Mouse (Mus musculus) heart, adult 2 months (tissue): ENCODE measurements at regions not wholly inside any gene's neighbourhood (a gene's known extent, or its start where the extent isn't known, plus 50 kb on each side); places are given as distances from the start of the nearest gene placed in this dataset.

Experiments used
- CTCF ChIP-seq: fragments of 200-600 bp; IDR thresholded peaks from 2 replicates; pipeline ENCODE4 v1.8.1; 2022; ENCODE audit warnings: antibody characterized with exemption, mild to moderate bottlenecking, moderate library complexity
- POLR2A ChIP-seq: fragments of 200-500 bp; IDR thresholded peaks from 2 replicates; pipeline ENCODE4 v1.6.1; 2011; ENCODE audit warnings: mild to moderate bottlenecking, low read depth, low read length, control low read depth; ENCODE audit not compliant: insufficient read depth

DNA sequence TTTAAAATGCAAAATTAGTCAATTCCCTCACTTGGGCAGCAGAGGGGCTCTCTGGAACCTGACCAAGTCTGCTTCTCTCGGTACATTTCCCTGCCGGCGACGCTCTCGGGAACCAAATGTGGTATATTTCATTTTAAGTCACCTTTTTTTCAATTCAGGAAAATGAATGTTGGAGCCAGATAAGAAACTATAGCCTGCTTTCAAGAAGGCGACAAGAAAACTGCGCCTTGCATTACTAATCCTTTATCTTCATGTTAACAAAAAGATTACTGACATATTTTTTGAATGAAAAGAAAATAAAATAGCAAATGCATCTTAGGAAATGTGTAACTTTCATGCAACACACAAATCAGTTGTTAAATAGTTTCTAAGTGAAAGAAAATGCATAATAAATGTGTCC is 98.2 kb downstream of the Il20rb start:
- TF ChIP-seq CTCF (no peak), POLR2A (no peak)
